Mouse (Mus musculus): Measurements from ENCODE around the gene Oser1.
"Not testable (repeated sequence)": the region's sequence is repeated elsewhere in the genome, so short reads cannot be mapped to it uniquely, and the experiment has no call there.

The Oser1 gene

DNA sequence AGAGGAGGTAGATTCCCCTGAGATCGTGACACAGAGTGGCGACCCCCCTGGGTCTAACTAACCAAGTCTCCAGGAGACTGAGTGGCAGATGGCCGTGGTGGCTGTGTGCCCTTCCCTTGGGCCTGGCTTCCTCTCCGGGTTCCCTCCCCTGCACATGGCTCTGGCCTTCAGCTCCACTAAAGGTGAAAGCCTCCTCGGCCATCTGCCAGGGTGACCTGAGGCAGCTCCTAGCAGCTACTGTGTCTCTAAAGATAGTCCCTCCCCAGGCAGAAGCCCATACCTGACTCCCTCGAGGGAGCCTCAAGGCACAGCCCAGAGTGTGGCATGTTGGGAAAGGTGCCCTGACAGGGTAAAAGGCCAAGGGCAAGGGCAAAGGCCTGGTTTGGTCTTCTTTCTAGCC, 19.0 kb upstream of the Oser1 start:
- DNase-seq (ENCODE audit: low spot score): no peak

DNA sequence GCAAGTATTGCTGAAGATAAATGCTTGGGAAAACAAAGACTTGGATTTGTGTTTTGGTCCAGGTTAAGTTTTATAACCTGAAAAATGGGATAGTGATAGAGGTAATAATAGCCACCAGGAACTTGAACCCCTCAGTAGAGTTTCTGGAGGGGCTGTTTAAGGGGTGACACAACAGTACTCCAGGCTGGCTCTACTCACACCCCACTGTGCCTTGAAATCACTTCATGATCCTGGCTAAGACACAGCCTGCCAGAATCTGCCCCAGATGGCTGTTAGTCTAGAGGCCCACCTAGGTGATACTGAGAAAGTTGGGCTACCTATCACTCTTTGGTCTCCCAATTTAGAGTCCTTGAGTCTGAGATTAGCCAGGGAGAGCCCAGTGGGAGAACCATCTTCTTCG, 15.0 kb upstream of the Oser1 start:
- DNase-seq (ENCODE audit: low spot score): no peak

GRCm38 (mm10) chr2:163438619-163439451, 14.3 kb upstream of the Oser1 start:
- DNase-seq (ENCODE audit: low spot score): peak; percentile 70

DNA sequence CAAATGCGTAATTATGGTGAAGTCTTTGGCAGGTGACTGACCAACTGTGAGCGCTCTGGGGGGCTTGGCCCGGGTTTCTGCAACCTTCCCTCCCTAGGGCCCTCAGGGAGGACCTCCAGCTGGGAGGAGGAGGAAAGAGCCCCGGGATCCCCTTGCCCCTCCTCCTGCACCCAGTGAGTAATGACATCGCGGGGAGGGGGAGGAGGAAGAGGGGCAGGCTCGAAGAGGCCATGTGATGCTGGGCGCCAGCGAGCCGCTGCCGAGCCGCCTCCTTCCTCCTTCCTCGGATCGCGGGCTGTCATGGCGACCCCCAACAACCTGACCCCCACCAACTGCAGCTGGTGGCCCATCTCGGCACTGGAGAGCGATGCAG, 13.7 kb upstream of the Oser1 start, which contains the start of gene Gdap1l1:
Gene Gdap1l1 (plus strand): TSS at position 231 of the 373 bp plus-strand sequence.
- peak; percentile 63 for DNase-seq (ENCODE audit: low spot score)

DNA sequence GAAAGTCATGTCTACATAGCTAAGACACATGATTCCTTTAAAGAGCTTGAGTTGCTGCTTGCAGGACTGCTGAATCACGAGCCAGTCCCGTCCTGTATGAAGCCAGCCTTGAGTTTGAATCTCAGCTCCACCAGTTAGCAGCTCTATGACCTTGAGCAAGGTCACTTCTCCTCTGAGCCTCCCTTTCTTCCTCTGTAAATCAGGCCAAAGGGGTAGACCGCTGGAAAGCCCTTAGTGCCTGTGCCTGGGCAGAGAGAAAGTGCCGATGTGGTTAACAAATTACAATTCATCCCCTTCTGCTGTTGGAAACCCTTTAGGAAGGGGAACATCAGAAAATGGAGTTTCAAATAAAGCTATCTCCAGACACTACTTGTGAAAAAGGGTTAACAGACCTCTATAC, 13.3 kb upstream of the Oser1 start:
- no peak for DNase-seq (ENCODE audit: low spot score)

DNA sequence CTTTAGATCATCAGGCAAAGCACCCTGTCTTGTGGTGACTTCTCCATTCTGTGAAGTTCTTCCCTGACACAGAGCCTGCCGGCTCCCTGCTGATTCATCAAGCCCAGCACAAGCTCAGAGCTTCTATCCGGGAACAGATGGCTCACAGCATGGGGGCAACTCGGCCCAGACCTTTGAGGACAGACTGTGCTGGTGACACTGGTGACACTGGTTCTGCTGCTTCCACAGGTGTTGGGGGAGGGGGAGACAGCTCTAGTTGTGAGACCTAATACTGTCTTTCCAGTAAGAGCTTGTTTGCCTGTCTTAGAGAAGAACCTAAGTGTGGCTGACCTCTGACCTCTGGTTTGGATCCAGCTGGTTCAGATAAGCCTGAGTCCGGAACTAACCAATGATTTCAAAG, 9.5 kb upstream of the Oser1 start:
- peak; percentile 55 for DNase-seq (ENCODE audit: low spot score)

- DNase-seq (ENCODE audit: low spot score): no peak
These were observed 6.8 kb upstream of the Oser1 start for GRCm38 (mm10) chr2:163431289-163431688.

DNA sequence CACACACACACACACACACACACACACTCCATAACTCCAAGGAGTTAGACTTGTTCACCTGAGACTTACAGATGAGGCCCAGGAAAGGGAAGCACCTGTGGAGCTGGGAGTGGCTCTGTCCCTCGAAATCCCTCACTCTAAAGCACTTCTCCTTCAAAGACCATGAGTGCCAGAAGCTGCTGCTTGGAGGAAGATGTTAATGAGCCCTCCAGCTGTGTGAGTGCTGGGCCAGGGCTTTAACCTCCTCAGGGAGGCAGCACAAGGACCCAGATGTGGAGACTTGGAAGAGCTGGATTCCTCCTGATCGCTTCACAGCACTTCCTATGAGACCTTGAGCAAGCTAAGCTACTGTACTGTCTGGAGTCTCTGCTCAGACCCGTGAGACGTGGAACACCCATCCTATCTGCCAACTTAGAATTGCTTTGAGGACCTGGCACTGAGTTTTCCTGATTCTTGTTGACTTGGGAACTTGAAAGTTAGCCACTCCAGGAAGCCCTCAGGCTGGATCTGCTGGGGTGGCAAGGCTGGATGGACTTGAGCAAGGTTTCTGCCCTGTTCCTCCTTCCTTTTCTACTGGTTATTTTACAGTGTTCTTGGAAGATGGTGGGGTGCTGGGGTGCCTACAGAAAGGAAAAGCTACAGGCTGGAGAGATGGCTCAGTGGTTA, 4.0 kb upstream of the Oser1 start:
- no peak for DNase-seq (ENCODE audit: low spot score)

DNA sequence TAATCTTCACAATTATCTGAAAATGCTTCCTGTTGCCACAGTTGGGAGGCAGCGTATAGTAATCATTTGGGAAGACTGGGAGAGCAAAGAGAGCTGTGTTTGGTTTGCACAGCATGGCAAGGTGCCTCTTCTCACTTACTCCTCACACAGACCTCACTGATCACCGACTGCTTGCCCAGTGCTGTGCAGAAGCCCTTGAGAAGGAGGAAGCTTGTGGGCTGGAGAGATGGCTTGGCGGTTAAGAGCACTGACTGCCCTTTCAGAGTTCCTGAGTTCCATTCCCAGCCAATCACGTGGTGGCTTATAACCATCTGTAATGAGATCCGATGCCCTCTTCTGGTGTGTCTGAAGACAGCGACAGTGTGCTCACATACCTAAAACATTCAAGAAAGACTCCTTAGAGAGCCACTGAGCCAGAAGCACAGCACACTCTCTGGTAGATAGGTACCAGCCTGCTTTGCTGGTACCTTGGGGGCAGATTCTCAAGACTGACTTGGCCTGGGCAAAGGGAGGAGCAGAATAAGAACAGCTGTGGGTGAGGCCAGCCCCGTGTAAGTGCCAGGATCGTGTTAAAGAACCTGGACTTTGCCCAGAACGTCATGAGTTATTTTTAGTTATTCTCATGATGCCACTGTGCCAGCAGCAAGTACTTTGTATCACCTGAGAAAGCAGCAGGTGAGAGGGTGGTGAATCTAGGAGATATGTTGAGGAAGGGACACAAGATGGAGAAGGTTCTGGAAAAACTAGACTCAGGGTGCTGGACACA, 1.4 kb downstream of the Oser1 start:
- DNase-seq (ENCODE audit: low spot score): no peak

- peak; percentile 15 for DNase-seq (ENCODE audit: low spot score)
These were observed 4.1 kb downstream of the Oser1 start for GRCm38 (mm10) chr2:163420366-163420886.

- DNase-seq (ENCODE audit: low spot score): peak; percentile 99
These were observed 5.0 kb downstream of the Oser1 start for GRCm38 (mm10) chr2:163419346-163420045.

- DNase-seq (ENCODE audit: low spot score): no peak
These were observed 5.6 kb downstream of the Oser1 start for GRCm38 (mm10) chr2:163418841-163419345.

GRCm38 (mm10) chr2:163417830-163418229, 6.7 kb downstream of the Oser1 start:
- no peak for DNase-seq (ENCODE audit: low spot score)

DNA sequence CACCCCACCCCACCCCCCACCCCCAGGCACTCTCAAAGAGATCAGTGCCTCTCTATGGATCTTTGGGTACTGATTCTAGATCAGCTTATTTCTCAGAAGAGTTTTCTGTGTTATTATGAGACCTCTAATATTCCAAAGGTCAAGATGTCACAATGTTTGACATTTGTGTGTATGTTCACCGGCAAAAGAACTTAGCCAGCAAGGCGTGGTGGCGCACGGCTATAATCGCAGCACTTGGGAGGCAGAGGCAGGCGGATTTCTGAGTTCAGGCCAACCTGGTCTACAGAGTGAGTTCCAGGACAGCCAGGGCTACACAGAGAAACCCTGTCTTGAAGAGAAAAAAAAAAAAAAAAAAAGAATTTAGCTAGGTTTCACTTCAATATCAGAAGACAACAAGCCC, 7.5 kb downstream of the Oser1 start:
- DNase-seq (ENCODE audit: low spot score): no peak

DNA sequence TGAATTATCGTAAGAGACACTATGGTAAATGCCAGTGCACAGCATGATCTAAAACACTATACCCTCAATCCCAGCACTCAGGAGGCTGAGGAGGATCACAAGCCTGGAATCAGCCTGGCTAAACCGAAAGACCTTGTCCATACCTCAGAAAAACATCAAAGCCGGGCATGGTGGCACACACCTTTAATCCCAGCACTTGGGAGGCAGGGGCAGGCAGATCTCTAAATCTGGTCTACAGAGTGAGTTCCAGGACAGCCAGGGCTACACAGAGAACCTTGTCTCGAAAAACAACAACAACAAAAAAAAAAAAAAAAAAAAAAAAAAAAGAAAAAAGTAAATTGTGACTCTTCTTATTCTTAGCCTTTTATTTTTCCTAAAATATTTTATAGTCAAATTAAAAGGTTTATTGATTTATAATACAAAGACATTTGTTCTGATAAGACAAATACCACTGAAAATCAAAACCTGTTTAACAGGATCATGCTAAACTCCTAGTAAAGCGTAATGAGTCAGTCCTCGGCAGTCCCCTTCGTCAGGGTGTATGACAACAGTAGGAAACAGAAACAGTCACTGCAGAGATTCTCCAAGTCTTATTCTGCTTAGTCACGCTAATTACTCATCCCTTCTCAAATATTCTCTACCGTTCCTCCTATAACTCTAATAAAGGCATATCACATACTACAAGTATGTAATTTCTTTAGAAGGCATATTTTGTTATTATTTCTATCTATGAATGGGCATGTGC, 11.5 kb downstream of the Oser1 start:
- no peak for DNase-seq (ENCODE audit: low spot score)

- no peak for DNase-seq (ENCODE audit: low spot score)
These were observed 12.1 kb downstream of the Oser1 start for GRCm38 (mm10) chr2:163412419-163412818.

- no peak for DNase-seq (ENCODE audit: low spot score)
These were observed 12.7 kb downstream of the Oser1 start for GRCm38 (mm10) chr2:163411840-163412239.

- not testable (repeated sequence) for DNase-seq (ENCODE audit: low spot score)
These were observed 13.2 kb downstream of the Oser1 start for GRCm38 (mm10) chr2:163411344-163411743.

- DNase-seq (ENCODE audit: low spot score): no peak
These were observed 14.3 kb downstream of the Oser1 start for GRCm38 (mm10) chr2:163410211-163410610.

GRCm38 (mm10) chr2:163404037-163404815, 20.3 kb downstream of the Oser1 start:
- no peak for DNase-seq (ENCODE audit: low spot score)

Measured in retina, embryonic 14.5 days (tissue).